Mouse (Mus musculus) urinary bladder, postnatal 36 days (tissue): ENCODE results near the gene Gm38392.
"Not testable (repeated sequence)": the region's sequence is repeated elsewhere in the genome, so short reads cannot be mapped to it uniquely, and the experiment has no call there.

Experiments
- DNase-seq, 2 experiments: peaks; one replicate each; pipeline ENCODE4 v3.0.0; 2022; ENCODE audit warnings: low spot score in 2 of 2, mixed read lengths in 1 of 2

The Gm38392 gene

DNA sequence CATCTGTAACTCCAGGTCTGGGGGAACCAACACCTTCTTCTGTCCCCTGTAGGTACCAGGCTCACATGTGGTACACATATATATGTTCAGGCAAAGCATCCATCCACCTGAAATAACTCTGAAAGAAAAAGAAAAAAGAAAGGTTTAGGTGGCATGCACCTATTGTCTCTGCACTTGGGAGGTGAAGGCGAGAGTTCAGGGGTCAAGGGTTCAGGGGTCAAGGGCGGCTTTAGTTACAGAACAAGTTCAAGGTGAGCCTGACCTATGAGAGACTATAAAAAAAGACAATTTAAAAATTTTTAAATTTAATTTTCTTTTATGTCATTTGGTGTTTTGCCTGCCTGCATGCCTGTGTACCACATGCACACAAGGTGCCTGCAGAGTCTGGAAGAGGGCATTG is 7.0 kb downstream of the Gm38392 start:
- DNase-seq = no peak

DNA sequence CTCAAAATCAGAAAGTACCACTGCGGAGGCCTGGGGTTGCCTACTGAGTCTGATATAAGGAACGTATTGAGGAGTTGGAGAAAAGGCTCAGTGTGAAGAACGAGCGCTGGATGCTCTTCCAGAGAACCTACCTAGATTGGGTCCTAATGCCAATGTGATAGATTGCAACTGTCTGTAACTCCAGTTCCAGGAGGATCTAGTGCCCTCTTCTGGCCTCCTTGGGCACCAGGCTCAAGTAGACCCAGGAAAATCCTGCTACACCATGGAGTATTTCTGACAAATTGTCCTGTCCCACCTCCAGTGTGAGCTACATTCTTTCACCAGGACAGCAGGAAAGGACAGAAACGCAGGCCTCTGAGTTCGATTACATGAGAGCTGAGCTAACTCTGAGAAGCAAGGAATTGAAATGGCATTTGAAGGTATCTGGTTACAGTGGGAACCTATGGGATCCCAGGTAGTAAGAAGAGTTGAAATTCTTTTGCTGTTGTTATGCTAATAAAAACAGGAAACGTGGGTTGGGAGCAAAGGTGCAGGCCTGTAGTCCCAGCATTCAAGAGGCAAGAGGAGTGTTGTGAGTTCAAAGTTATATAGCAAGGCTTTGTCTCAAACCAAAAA is 10.4 kb downstream of the Gm38392 start:
- peak in 1 of 2 experiments; percentile 26 for DNase-seq

DNA sequence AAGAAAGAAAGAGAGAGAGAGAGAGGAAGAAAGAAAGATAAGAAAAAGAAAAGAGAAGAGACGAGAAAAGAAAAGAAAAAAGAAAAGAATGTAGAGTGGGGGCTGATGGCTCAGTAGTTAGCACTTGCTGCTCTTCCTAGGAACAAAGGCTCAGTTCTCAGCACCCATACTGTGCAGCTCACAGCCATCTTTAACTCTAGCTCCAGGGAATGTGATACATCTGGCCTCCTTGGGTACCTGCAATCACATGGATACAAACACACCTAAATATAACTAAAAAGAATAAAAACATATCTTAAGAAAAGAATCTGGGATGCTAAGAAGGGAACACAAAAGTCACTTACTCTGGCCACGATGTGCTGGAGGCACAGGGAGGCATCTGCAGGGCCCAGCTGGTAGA is 10.9 kb downstream of the Gm38392 start:
- DNase-seq = no peak

DNA sequence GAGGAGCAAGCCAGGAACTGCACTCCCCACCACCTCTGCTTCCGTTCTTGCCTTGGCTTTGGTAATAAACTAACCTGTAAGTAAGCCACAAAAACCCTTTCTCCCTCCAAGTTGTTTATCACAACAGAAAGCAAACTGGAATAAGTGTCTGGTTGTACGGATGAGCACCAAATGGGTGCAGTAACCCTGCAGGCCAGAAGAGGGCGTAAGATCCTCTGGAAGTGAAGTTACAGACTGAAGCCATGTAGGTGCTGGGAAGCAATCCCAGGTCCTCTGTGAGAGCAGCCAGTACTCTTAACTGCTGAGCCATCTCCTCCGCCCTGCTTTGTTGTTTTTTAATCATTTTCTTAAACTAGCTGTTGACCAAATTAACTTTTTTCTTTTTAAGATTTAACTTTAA is 13.0 kb downstream of the Gm38392 start:
- DNase-seq = no peak

DNA sequence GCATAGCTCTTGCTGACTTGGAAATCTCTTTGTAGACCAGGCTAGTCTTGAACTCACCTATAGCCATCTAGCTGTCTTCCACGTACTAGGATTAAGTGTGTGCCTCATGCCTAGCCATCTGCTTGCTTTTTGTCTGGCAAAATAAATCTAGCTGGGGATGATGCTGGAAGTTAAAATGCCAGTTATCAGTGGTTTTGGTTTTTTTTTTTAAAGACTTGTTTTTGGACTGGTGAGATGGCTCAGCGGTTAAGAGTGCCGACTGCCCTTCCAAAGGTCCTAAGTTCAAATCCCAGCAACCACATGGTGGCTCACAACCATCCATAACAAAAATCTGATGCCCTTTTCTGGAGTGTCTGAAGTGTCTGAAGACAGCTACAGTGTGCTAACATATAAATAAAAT is 15.2 kb downstream of the Gm38392 start:
- no peak for DNase-seq

DNA sequence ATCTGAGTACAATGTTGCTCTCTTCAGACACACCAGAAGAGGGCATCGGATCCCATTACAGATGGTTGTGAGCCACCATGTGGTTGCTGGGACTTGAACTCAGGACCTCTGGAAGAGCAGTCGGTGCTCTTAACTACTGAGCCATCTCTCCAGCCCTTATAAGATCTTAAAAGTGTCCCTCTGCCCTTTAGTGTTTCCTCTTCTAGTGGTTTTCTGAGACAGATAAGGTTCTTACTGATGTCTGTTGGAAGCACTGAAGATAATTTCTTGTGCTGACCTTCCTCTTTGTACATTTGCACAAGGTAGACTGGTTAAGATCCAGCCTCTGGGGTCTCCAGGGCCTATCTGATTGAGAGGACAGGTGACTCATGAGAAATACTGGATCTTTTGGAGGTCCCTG is 15.7 kb downstream of the Gm38392 start:
- not testable (repeated sequence) for DNase-seq

DNA sequence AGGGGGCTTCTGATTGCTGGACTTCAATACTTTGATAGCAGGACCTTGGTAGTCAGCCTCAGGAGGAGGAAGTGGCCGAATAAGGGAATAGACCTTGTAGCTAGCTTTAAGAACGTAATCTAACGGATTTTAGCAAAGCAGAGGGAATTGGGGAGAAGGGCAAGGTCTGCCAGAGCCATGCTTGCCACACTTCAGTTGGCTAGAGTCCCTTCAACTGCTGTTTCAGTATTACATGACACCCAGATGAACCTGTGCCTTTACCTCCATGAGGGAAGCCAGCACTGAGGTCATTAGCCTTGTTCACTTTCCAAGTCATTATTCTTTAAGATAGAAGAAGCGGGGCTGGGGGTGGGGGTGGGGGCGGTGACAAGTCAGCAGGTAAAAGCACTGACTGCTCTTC is 18.0 kb downstream of the Gm38392 start:
- no peak for DNase-seq

DNA sequence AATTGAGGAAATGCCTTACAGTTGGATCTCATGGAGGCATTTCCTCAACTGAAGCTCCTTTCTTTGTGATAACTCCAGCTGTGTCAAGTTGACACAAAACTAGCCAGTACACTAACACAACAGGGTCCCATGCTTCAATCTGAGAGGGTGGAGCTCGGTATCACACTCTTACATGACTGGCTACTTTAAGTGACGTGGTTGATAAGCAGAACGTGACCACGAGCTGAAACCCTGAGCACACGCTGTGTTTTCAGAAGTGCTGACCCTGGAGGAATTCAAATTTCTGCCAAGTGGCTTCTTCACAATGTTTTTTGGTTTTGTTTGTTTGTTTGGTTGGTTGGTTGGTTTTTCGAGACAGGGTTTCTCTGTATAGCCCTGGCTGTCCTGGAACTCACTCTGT is 19.0 kb downstream of the Gm38392 start:
- not testable (repeated sequence) for DNase-seq

DNA sequence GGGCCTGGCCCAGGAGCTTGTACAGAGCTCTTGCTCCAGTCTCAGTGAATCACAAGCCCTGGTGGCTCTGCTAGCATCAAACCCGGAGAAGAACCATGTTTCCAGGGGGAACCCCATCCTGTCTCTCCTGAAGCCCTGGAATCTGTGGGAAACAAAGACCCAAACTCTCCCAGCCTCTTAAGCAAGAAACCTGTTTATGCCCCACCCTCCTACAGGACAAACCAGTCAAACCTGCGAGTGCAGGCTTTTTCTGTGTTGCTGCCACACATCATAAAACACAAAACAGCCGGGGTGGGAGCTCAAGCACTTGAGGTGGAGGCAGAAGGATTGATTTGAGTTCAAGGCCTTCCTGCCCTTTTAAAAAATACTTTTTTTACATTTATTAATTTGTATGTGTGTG is 24.7 kb downstream of the Gm38392 start:
- DNase-seq = peak; percentile 20 to 35

DNA sequence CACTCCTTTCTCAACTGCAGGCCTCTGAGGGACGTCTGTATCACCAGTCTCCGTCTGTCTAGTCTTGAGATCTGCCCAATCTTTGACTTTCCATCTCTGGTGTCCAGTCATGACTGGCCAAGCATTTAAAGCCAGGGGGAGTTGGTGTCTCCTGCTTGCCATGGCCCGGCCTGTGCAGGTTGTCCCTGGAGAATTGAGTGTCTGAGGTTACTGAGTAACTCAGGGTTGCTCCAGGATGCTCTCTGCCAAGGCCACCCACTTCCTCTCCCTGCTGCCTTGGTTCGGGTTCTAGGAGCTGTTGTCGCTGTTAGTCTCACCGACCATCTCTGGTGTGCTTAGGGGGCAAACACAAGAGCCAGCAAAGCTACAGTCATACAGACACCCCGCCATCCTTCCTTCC is 30.6 kb downstream of the Gm38392 start:
- DNase-seq = no peak

DNA sequence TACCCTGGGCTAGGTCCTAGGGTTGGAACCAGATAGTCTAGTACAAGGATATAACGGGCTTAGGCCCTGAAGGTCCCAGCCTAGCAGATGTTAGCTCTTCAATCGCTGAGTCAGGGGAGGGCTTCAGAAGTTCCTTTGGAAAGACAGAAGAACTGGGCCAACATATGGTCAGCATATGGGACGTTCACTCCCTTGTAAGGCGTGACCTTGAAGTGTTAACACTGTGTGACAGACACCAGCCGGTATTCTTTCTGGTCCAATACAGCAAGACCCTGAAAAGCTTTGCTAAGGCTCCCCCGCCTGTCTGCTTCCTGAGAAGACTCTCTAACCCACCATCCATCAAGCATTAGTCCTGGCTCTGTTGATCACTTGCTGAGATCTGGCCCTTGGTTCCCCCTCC is 31.1 kb downstream of the Gm38392 start:
- DNase-seq = no peak

DNA sequence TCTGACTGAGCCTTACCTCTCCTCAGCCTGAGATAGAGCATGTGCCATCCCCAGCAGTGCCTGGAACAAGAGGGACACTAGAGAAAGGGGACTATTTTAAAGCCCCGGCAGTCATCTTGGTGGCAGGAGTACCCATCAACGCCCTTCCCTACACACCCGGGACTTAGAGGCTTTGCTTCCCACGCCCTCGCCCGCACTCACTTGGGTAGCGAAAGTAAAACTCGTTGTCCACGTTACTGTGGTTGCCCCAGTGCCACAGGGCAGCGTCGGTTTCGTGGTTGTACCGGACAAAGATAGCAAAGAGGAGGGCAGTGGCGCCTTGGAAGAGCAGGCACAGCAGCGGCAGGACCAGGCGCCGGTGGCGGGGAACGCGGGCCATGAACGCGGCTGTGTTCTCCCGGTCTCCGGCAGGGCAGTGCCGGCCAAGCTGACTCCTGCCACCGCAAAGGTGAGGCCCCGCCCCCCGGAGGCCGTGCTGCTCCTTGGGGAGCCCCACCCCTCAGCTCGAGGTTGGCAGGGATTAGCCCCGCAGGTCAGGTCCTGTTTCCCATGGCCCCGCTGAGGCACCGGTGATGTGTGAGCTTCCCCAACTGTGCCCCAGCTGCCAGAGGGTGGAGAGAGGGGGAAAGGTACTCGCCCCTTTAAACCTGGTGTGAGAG is 32.6 kb downstream of the Gm38392 start, which contains the start of gene Rhbg:
Gene Rhbg (minus strand): TSS at position 442 of the 659 bp plus-strand sequence.
- peak; percentile 68 to 73 for DNase-seq

DNA sequence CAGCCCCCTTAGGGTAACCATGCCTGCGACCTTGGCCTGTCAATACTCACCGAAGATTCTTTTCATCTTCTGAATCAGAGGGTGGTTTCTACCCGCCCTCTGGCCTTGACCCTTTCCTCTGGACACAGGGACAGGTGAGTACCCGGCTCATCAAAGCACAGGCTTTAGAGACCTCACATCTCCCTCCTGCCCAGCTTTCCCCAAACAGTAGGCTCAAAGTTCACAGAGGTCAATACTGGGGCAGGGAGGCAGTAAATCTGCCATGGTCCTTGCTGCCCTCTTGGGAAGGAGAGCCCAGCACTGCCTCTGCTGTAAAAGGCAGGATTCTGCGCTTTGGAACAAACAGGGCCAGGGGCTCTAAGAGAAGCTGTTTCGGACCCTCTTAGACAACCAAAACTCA is 34.3 kb downstream of the Gm38392 start:
- no peak for DNase-seq

DNA sequence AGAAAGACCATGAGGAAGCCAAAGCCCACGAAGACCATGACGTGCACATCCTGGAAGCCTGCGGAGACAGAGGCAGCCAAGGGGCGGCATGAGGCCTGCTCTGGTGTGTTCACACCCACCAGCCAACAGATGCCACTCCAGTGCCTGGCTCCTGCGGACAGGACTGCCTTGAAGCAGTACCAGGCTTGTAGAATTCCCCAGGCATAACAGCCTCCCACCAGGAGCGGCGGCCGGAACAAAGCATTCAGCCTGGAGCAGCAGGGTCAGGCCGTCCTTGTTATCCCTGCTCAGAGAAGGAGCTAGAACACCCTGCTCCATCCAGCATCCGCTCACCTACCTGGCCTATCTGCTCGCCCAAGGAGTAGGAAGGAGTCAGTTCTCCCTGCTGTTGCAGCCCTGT is 38.6 kb downstream of the Gm38392 start:
- DNase-seq = no peak

DNA sequence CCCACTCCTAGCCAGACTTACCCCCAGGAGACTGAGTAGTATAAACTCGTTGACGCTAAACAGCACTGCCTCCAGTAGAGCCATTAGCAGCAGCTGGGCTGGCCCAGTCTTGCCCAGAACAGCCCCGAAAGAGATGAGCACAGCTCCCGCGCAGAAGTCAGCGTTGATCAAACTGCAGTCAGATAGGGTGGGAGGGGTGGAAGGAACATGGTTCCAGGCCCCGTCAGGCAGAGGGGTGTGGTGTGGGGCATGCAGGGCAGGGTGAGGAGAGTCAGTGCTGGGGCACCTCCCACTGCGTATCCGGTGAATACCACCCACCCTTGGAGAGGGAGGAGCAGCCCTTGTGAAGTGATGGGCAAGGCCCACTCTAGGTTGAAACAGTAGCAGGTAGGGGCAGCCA is 39.3 kb downstream of the Gm38392 start:
- DNase-seq = no peak

DNA sequence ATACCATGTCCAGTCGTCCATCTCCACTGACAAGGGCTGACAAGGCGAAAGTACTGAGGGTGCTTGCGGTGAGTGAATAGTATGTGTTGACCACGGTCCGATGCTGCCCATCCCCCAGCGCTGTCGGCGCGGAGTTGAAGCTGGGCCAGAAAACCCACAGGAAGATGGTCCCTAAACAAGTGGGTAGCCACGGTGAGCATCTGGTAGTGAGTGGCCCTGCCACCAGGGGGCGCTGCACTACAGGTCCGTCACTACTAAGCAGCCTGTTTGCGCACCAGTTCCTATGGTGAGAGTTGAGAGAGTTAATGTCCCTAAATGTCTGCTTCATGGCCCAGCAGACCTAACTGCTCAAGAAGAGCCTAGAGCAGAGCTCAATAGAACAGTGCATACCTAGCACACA is 41.2 kb downstream of the Gm38392 start:
- DNase-seq = peak; percentile 53 to 62

DNA sequence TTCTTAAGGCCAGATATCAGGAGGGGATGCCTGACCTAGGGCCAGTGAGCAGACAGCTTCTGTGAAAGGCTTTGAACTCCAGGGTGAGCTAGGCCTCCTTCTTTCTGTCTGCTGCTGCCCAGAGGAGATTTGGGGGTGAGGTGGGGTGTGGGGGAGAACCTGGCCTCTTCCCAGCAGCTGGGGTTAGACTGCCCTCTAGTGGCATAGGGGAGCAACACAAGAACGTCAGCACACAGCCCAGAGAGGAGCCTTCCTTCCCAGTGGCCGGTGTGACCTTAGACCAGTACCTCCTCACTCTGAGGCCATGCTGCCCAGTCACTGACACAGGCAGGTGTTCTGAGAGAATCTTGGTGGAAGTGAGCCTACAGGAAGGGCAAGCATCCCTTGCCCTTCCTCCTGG is 42.9 kb downstream of the Gm38392 start:
- peak in 1 of 2 experiments; percentile 23 for DNase-seq

DNA sequence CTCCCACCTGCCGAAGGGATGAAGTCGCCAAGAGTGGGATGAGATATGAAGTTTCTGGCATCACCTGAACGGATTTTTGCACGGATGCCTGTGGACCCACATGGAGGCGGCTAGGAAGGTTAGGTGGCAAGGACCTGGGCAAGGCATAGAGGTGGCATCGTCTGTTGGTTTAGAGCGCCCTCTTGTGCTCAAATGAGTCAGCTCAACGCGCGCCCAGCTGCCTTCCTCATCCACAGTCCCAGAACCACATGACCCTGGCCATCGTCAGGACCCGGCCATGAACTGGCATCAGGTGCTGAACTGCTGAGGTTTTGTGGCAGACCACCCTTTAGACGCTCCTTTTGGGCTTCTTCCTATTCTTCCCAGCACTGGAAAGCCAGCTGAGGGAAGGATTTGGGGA is 44.5 kb downstream of the Gm38392 start:
- peak; percentile 46 to 69 for DNase-seq

DNA sequence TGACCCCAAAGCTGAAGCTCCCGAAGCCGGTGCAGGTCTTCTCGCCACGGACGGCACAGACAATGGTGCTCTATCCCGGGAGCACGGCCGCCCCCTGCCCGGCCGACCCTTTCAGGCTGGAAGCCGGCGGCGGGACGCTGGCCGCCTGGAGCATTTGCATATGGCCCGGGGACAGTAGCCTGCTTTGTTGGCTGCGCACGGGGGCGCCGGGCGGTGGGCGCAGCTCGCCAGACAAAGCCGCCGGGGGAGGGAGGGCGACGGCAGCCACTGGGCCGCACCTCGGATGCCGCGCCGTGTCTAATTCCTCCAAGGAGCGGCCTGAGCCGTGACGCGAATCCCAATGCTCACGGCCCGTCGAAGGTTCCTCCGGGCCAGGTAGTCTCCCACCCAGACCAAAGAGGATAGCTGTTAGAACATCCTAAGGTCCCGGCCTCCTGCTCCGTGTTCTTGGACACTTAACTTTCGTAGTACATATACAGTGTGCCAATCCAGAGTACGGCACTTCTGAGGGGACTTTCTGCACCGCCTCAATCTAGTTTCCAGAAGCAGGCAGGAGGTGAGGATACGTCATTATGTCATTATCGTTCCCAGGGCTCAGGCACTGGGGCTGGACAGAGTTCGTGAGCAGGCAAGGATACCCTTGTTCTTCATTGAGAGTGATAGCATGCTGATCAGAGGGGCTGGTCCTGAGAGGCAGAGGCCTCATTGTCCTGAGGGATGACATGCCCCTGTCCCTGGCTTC is 45.8 kb downstream of the Gm38392 start:
- no peak for DNase-seq

DNA sequence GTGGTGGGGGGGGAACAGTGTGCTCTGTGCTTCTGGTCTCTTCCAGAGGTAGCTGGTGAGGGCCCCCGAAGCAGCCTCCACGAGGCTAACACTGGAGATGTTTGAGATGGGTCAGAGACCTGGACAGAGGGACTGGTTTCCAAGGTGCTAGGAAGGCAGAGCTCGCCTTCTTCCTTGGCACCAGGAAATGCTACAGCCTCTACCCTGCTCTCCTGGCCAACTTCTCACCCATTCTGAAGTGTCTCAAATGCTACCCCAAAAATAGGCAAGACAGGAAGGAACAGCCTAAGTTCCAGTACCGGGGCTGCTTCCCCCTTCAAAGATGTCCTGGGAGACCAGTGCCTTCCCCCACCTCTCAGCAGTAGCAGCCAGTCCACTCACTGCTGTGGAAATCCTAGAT is 47.6 kb downstream of the Gm38392 start:
- no peak for DNase-seq

DNA sequence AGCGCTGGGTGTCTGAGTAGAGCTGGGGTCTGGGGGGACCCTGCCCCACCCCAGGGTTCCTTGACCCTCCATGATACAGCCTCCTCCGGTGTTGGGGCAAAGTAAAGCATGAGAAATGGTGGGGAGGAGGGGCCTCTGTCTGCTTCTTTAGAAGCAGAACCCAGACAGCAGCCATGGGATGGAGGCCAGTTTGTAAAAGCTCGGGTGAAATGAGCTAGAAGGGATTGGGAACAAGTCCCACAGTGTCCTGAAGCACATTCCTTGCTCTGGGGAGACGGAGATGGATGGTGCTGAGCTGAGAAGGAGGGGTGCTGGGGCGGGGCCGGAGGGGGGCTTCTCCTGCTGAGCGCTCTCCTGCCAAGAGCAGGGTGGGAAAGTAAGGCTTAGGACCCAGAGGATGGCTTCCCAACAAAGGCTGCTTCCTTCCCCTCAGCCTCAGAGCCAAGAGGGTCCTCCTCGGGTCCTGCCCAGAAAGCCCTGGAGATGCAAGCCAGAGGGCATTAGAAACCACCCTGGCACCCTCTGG is 48.1 kb downstream of the Gm38392 start:
- DNase-seq = no peak

DNA sequence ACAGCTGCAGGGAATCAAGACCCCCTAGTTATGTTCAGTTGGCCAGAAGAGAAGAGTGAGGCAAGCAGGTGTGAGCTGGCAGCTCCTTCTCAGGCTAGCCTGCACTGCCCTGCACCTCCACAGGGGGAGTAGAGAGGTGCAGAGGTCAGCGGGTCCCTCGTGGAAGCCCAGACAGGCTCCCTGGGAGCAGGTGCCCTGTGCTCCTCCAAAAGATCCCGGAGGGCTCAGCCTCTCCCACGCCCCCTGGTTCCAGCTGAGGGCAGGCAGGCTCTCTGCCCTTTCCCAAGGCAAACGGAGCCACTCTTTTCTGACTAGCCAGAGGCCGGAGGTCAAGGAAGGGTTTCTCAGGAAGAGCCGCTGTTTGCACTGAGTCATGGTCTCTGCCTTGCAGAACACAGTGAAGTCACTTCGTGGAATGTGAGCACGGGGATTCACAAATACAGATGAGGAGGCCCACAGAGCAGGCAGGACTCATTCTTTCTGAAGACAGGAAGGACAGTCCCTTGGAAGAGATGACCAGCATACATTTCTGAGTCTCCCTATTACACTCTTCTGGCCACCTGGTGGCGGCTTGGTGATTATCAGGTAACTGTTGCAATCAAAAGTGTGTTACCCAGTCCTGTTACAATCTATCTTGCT is 49.3 kb downstream of the Gm38392 start:
- no peak for DNase-seq
